Mouse (Mus musculus) frontal cortex, postnatal 36 days (tissue): ENCODE data around the gene Traf6.

Source experiments
- DNase-seq, 2 experiments: peaks; one replicate each; pipeline ENCODE4 v3.0.0; 2022; ENCODE audit warnings: low spot score in 2 of 2

Traf6 gene

DNA sequence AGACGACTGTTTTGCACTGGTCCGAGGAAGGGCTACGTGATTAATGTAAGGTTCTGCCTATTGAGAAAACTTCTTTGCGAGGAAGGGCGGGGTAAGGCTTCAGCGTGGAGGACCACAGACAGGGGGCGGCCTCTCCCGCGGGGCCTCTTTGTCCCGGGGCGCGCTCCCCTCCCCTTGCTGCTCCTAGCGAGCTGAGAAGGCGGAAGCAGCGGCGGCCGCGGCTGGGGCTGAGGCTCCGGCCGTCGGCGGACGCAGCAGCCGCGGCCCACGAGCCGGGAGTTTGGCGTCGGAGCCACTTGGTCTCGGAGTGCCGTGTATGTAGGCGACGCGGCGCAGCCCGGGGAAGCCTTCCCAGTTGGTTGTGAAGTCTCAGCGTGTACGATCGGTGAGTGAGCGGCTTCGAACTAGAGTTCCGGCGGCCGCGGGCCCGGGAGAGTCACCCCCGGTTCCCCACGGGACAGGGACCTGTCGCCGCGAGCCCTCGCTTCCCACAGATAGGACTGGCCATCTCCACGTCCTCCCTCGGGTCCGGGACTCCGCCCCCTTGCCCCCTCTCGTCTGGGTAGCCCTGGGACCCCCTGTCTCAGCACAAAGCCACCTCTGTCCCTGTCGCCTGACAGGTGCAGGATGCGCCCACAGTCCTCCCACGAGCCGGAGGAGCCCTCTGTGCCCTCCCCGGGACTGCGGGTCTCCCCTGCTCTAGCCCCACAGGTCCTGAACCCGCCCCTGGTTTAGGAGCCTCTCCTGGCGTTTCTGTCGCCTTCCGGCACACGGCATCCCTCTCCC lies at the start of gene Traf6:
TSS of gene Traf6 (plus strand) at position 194 of the 786 bp plus-strand sequence.
- peak; percentile 78 for DNase-seq

- DNase-seq = no peak
Measured at GRCm38 (mm10) chr2:101638979-101639839, 39.0 kb upstream of the Traf6 start.

GRCm38 (mm10) chr2:101639840-101640350 lies 38.3 kb upstream of the Traf6 start:
- DNase-seq = no peak

DNA sequence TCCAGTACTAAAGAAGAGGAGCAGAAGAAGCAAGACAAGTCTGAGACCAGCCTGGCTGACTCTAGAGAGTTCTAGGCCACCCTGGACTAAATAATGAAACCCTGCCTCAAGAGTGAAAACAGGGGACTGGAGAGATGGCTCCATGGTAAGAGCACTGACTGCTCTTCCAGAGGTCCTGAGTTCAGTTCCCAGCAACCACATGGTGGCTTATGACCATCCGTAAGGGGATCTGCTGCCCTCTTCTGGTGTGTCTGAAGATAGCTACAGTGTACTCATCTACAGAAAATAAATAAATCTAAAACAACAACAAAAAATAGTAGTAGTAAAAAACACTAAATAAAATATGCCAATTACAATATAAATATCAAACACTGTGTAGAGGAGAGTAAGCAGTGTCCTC lies 32.4 kb upstream of the Traf6 start:
- no peak for DNase-seq

DNA sequence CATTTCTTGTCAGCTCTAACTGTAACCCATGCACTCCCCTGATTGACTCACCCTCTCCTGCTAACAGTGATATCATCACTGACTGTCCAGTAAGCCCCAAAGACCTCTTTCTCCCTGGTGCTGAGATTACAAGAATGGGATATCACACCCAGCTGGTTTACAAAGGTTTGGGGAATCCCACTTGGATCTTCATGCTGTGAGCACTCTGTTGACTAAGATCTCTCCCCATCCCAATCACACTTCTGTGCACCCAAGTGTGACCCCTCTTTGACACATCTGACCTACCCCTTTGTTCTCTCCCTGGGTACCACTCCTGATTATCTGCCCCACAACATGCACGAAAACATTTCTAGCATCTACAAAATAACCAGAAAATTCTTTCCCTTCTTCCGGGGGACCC lies 29.9 kb upstream of the Traf6 start:
- no peak for DNase-seq

GRCm38 (mm10) chr2:101649114-101649671 lies 29.0 kb upstream of the Traf6 start, which contains the start of the genes Rag1 and B230118H07Rik:
Rag1 (minus strand) TSS chr2:101649501.
B230118H07Rik (minus strand) TSS chr2:101649532.
- DNase-seq = no peak

- DNase-seq = no peak
Measured at GRCm38 (mm10) chr2:101650446-101650845, 27.8 kb upstream of the Traf6 start.

DNA sequence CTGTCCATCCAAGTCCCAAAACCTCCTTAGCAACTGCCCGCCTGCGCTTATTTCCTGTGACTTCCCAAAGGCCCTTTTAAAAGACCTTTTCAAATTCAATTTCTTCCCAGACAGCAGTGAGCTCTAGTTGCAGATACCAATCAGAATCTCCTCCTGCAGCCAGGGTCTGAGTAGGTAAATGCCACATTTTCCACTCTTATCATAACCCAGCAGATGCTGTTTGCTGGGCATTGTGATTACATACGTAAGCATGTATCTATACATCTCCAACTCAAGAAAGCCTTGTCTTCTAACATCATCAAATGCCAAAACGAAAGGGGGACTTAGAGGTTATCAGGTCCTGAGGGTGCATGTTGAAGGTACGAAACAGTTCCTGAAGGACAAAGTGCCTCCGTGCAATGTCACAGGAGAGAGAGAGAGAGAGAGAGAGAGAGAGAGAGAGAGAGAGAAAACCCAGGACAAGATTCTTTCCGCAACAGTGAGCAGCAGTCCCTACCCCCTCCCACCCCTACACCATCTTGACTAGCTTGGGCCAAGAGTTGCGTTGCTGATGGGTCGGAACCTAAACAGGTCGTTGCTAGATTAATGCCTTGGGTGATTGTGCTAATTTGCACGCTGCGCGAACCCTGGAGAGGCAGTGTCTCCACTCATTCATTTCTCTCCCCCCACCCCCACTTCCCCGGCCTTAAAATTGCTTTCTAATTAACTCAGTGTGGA lies 25.9 kb upstream of the Traf6 start:
- DNase-seq = peak in 1 of 2 experiments; percentile 20

DNA sequence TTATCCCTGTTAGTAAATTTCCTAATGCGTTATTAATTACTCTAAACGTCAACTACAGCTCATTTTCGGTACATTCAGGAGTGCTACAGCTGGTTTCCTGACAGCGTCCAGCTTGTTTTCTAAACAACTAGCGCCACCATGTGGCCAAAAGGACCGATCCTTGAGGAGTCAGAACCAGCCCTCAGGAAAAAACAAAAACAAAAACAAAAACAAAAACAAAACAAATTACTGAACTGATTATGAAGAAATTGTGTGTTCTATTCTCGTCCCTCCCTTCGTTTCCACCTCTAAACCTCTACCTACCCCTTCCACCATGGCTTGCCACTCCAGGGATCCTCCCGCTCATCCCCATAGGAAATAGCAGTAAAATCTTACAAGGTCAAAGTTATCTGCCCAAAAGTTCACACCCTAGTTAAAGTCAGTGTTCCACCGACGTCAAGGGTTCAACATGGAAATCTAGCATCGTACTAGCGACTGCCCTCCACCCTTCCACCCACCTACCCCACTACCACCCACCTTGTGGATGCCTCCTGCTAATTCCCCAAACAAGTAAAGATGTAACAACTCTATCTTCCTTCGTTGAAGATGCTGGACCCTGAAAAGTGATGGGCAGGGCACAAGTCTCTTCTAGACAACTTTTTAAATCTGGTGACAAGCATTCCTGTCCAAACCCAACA lies 25.2 kb upstream of the Traf6 start:
- peak; percentile 67 to 82 for DNase-seq

- no peak for DNase-seq
Measured at GRCm38 (mm10) chr2:101660536-101660935, 17.7 kb upstream of the Traf6 start.

DNA sequence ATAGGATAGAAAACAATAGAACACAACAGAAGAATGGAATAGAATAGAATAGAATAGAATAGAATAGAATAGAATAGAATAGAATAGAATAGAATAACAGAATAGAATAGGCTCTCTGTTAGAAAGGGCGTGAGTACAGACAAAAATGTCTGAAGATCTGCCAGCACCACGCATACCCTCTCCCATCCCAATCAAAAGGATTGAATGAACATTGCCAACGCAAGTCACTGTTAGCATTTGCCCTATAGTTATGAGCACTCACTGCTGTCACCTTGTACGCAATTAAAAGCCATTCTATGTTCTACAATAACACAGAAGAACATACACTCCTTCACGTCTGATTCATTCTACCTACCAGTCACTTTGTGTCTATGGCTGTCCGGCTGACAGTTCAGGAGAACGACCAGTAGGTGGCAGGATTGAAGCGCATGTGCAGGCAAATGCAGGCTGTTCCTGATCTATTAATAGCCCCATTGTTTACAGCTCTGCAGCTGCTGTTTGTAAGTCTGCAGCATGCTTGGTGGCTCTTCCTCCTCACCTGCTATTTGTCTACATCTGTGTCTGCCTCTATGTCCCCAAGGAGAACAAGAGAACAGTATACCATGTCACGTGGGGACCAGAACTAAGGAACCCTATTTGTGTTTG lies 13.0 kb upstream of the Traf6 start:
- peak; percentile 67 to 80 for DNase-seq

DNA sequence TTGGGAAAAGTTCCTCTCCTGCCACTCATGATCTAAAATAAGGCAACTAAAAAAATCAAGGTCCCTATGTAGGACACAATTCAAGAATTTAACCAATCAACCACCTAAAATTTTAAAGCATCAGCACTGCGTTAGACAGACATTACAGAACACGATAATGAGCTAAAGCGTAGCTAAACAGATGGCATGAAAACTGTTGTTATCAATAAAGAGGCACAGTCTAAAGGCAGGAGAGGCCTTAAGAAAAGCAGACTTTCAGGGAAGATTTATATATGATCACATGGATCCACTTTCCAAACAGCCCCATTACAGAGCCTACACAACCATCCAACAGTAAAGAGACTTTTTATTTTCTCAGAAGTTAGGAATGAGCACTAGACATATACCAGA lies 12.5 kb upstream of the Traf6 start:
- no peak for DNase-seq

DNA sequence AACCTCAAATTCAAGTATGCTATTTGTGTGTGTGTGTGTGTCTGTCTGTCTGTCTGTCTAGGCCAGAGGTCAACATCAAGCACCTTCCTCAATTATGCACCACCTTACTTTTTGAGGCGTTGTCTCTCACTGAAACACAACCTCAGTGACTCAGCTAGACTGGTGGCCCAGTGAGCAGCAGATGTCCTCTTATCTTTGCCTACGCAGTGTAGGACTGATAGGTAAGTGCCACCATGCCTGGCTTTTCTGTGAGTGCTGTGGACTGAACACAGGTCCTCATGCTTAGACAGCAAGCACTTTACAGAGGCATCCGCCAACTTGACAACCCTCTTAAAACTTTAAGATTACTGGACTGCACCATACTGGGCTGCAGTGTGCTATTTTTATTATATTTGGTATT lies 9.5 kb upstream of the Traf6 start:
- DNase-seq = no peak

- no peak for DNase-seq
Measured at GRCm38 (mm10) chr2:101673547-101673946, 4.7 kb upstream of the Traf6 start.

GRCm38 (mm10) chr2:101679164-101679784 lies 1.0 kb downstream of the Traf6 start:
- no peak for DNase-seq

DNA sequence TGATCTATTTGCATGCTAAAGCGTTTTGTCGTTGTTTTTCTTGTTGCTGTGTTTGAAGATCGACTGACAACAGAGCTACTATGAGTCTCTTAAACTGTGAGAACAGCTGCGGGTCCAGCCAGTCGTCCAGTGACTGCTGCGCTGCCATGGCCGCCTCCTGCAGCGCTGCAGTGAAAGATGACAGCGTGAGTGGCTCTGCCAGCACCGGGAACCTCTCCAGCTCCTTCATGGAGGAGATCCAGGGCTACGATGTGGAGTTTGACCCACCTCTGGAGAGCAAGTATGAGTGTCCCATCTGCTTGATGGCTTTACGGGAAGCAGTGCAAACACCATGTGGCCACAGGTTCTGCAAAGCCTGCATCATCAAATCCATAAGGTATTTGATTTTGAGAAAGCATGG lies 6.2 kb downstream of the Traf6 start:
- no peak for DNase-seq

GRCm38 (mm10) chr2:101688011-101688410 lies 9.8 kb downstream of the Traf6 start:
- no peak for DNase-seq

GRCm38 (mm10) chr2:101690252-101690827 lies 12.1 kb downstream of the Traf6 start:
- no peak for DNase-seq

- no peak for DNase-seq
Measured at GRCm38 (mm10) chr2:101693043-101693442, 14.8 kb downstream of the Traf6 start.
